Mouse (Mus musculus): Measurements from ENCODE around the gene Cyp2d22. TPM values are rescaled to one million over a fixed set of nuclear protein-coding genes. Genes with fewer than 3 reads are reported as not detected.

Gene Cyp2d22
- polyA plus RNA-seq, 1 experiment from 2014 or later: 5.9 TPM

DNA sequence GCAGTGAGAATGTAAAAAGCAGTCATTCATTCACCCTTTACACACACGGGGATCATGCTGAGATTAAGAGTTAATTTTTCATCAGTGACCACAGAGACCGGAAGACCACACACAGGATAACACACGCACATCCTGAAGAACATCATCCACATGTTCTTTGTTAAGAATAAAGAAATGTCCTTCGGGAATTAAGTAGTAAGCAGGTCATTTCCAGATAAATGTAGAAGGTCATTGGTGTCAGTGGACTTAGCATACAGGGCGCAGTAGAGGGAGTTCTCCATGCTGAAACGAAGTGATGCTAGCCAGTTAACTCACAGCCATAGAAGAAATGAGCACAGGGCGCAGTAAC, 628 bp upstream of the Cyp2d22 start:
- no peak for ATAC-seq (ENCODE audit: insufficient number of reproducible peaks, insufficient read depth, low FRiP score, low read depth)
- Histone ChIP-seq H3K4me1 (ENCODE audit: control insufficient read depth, insufficient read depth, low read length) (peaks cover 27% of the 10 kb centered on the region), H3K4me3 (ENCODE audit: low read depth, low read length) (peak overlapping the region; percentile 22; the same call in 1 of the 2 replicates), H3K9ac (replicated peaks; ENCODE audit: low read depth, low read length) (no peak overlapping the region), H3K4me2 (replicated peaks; ENCODE audit: low read depth, low read length) (peak overlapping the region; percentile 66), H3K9me3 (ENCODE audit: control insufficient read depth, low read depth, low read length) (no peaks in the 10 kb centered on the region), H3K27ac (ENCODE audit: low read length) (peak overlapping the region; percentile 27; the same call in 1 of the 2 replicates), H3K36me3 (ENCODE audit: control insufficient read depth, insufficient read depth, low read length) (no peaks in the 10 kb centered on the region), H3K27me3 (ENCODE audit: control insufficient read depth, insufficient read depth, low read length) (no peaks in the 10 kb centered on the region)
- WGBS: 24% methylated on average over 7 of the region's 7 CpGs

DNA sequence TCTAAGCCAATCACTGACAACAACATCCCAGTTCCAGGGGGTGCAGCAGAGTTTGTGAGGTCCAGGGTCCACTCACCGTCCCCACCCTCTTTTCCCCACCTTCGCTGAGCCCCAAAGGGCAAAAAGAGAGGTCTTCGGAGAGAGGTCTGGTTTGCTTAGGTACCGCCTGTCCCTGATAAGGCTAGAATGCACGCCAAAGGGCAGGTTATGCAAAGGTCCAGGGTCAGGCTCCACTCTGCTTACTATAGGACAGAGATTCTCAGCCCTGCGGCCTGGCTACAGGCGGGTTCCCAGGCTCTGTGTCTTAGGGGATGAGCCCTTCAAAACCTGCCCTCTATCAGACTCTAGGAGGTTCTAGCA, 569 bp downstream of the Cyp2d22 start:
- H3K9me3 ChIP-seq (ENCODE audit: control insufficient read depth, low read depth, low read length): no peaks in the 10 kb centered on the region
- 21% methylated on average over 7 of the region's 7 CpGs for WGBS
- H3K27ac ChIP-seq (ENCODE audit: low read length): peak overlapping the region; percentile 81; the same call in 1 of the 2 replicates
- no peaks in the 10 kb centered on the region for H3K27me3 ChIP-seq (ENCODE audit: control insufficient read depth, insufficient read depth, low read length)
- no peaks in the 10 kb centered on the region for H3K36me3 ChIP-seq (ENCODE audit: control insufficient read depth, insufficient read depth, low read length)
- H3K4me1 ChIP-seq (ENCODE audit: control insufficient read depth, insufficient read depth, low read length): peaks cover 27% of the 10 kb centered on the region
- H3K4me3 ChIP-seq (ENCODE audit: low read depth, low read length): peak overlapping the region; percentile 38
- peak overlapping the region; percentile 66 for H3K4me2 ChIP-seq (replicated peaks; ENCODE audit: low read depth, low read length)
- peak overlapping the region; percentile 52; the same call in 1 of the 2 replicates for H3K9ac ChIP-seq (replicated peaks; ENCODE audit: low read depth, low read length)
- ATAC-seq (ENCODE audit: insufficient number of reproducible peaks, insufficient read depth, low FRiP score, low read depth): no peak

DNA sequence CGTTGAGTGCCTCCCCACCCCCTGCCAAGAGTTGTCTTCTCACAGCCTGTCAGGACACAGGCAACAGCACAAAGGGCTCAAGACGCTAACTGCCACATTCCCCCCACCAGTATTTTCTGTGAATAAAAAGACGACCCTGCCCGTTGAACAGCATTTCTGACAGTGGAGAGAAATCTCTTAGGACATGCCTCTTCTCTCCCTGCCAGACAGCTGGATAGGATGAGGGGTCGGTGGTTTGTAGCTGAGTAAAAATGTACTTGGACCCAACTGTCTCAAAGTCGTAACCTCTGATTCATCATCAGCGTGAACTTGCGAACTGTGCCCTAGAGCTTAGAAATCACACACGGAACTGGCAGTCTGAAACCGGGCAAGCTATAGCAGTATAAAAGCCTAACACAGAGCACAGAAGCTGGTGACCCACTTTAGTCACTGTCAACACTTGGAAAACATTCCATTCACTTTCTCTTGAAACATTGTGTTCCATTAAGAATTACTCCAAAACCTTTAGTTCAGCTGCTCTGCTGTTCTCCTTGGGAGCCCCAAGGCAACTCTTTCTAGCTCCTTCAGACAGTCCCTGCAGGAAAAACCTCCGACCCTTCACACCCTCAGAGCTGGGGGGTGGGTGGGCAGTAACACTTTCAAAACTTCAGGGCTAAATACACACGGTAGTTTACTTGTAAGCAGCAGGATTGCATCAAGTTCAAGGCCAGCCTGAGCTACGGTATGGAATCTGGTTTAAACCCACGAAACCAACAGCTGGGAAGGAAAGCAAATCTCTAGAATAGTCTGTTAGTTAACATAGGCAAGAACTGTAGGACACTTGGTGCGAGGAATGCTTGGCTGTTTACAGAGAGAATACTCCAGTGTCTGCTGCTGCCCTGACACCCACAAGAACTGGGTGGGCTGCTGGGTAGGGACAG, 1.5 kb downstream of the Cyp2d22 start:
- 29% methylated on average over 15 of the region's 15 CpGs for WGBS
- H3K27me3 ChIP-seq (ENCODE audit: control insufficient read depth, insufficient read depth, low read length): no peaks in the 10 kb centered on the region
- H3K4me1 ChIP-seq (ENCODE audit: control insufficient read depth, insufficient read depth, low read length): peaks cover 27% of the 10 kb centered on the region
- H3K27ac ChIP-seq (ENCODE audit: low read length): 0 out of 2 replicates have a peak overlapping the region, but pooled peaks have one; percentile 81
- ATAC-seq (ENCODE audit: insufficient number of reproducible peaks, insufficient read depth, low FRiP score, low read depth): no peak
- no peaks in the 10 kb centered on the region for H3K36me3 ChIP-seq (ENCODE audit: control insufficient read depth, insufficient read depth, low read length)
- peak overlapping the region; percentile 66; the same call in 1 of the 2 replicates for H3K4me2 ChIP-seq (replicated peaks; ENCODE audit: low read depth, low read length)
- H3K9me3 ChIP-seq (ENCODE audit: control insufficient read depth, low read depth, low read length): no peaks in the 10 kb centered on the region
- no peak overlapping the region for H3K9ac ChIP-seq (replicated peaks; ENCODE audit: low read depth, low read length)
- H3K4me3 ChIP-seq (ENCODE audit: low read depth, low read length): no peak overlapping the region

DNA sequence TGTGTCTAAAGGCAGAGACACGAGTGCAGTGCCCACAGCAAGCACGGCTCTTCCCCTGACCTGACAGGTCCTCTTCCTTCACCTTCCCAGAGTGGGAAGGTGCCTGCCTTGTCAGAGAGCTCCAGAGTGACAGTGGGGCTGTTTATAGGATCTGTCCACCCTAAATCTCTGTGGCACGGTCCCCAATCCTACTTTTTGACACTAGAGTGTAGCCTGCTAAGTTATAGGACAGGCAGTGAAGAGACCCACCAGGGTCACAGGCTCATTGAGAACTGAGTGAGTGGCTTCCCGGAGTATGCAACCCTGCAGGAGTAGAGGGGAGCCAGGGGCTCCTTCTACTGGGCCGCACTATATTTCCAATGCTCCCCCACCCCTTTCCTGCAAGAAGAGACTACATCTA, 2.4 kb downstream of the Cyp2d22 start:
- no peaks in the 10 kb centered on the region for H3K36me3 ChIP-seq (ENCODE audit: control insufficient read depth, insufficient read depth, low read length)
- H3K9ac ChIP-seq (replicated peaks; ENCODE audit: low read depth, low read length): no peak overlapping the region
- no peak overlapping the region for H3K4me2 ChIP-seq (replicated peaks; ENCODE audit: low read depth, low read length)
- H3K27ac ChIP-seq (ENCODE audit: low read length): no peak overlapping the region
- no peaks in the 10 kb centered on the region for H3K9me3 ChIP-seq (ENCODE audit: control insufficient read depth, low read depth, low read length)
- WGBS: 70% methylated on average over 5 of the region's 5 CpGs
- no peaks in the 10 kb centered on the region for H3K27me3 ChIP-seq (ENCODE audit: control insufficient read depth, insufficient read depth, low read length)
- ATAC-seq (ENCODE audit: insufficient number of reproducible peaks, insufficient read depth, low FRiP score, low read depth): no peak
- H3K4me3 ChIP-seq (ENCODE audit: low read depth, low read length): no peak overlapping the region
- H3K4me1 ChIP-seq (ENCODE audit: control insufficient read depth, insufficient read depth, low read length): peaks cover 27% of the 10 kb centered on the region

DNA sequence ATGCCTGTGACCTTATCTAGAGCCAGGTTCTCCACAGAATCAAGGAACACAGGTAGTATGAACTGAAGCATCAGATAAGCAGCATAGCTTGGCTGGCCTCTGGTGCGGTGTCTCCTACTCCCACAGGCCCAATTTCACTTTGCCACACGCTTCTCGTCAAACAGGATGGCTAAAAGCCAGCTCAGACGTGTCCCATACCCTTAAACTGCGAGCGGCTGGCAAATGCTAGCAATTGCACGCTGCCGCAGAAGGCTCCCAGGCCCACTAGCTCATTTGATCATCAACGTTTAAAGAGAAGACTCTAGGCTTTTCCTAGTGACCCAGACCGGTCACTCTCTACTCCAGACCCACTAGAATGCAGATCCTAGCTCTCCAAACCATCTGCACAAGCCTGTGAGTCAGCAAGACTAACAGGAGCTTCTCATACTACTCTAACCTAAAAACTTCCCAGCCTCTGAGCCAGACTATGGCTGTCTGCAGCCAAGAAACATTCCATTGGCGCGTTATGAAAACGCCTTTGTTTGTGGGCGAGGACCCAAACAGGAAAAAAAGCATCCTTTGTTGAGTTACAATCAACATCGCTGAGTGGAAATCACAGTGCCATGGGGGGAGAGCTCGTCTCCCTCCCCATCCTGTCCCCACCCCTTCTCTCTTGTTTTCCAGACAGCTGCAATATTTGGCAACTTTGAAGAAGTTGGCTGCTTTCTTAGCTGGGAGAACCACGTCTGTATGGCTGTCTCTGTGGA, 3.5 kb downstream of the Cyp2d22 start:
- Histone ChIP-seq H3K4me2 (replicated peaks; ENCODE audit: low read depth, low read length) (no peak overlapping the region), H3K36me3 (ENCODE audit: control insufficient read depth, insufficient read depth, low read length) (no peaks in the 10 kb centered on the region), H3K9me3 (ENCODE audit: control insufficient read depth, low read depth, low read length) (no peaks in the 10 kb centered on the region), H3K27ac (ENCODE audit: low read length) (peak overlapping the region; percentile 3; the same call in 1 of the 2 replicates), H3K9ac (replicated peaks; ENCODE audit: low read depth, low read length) (no peak overlapping the region), H3K4me3 (ENCODE audit: low read depth, low read length) (no peak overlapping the region), H3K27me3 (ENCODE audit: control insufficient read depth, insufficient read depth, low read length) (no peaks in the 10 kb centered on the region), H3K4me1 (ENCODE audit: control insufficient read depth, insufficient read depth, low read length) (peaks cover 27% of the 10 kb centered on the region)
- ATAC-seq (ENCODE audit: insufficient number of reproducible peaks, insufficient read depth, low FRiP score, low read depth): no peak
- WGBS: 61% methylated on average over 17 of the region's 17 CpGs

DNA sequence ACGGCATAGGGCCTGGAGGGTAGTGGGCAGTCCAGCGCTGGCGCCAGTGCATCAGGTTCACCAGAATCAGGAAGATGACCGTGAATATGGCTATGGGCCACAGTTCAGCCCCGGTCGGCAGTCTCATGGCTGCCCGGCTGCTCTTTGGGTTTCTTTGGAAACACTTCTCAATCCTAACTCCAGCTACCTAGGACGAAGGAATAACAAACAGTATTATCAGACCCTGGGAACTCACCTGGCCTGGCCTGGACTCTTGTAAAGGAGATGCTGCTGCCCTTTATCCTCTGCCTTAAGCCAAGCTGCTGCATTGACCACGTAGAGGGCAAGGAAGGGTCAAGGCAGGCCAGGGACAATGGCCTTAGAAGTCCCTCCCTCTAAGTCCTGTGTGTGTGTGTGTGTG, 4.2 kb downstream of the Cyp2d22 start:
- Histone ChIP-seq H3K9ac (replicated peaks; ENCODE audit: low read depth, low read length) (no peak overlapping the region), H3K4me3 (ENCODE audit: low read depth, low read length) (no peak overlapping the region), H3K4me2 (replicated peaks; ENCODE audit: low read depth, low read length) (no peak overlapping the region), H3K4me1 (ENCODE audit: control insufficient read depth, insufficient read depth, low read length) (peaks cover 27% of the 10 kb centered on the region), H3K27me3 (ENCODE audit: control insufficient read depth, insufficient read depth, low read length) (no peaks in the 10 kb centered on the region), H3K27ac (ENCODE audit: low read length) (no peak overlapping the region), H3K9me3 (ENCODE audit: control insufficient read depth, low read depth, low read length) (no peaks in the 10 kb centered on the region), H3K36me3 (ENCODE audit: control insufficient read depth, insufficient read depth, low read length) (no peaks in the 10 kb centered on the region)
- ATAC-seq (ENCODE audit: insufficient number of reproducible peaks, insufficient read depth, low FRiP score, low read depth): no peak
- 87% methylated on average over 9 of the region's 9 CpGs for WGBS

DNA sequence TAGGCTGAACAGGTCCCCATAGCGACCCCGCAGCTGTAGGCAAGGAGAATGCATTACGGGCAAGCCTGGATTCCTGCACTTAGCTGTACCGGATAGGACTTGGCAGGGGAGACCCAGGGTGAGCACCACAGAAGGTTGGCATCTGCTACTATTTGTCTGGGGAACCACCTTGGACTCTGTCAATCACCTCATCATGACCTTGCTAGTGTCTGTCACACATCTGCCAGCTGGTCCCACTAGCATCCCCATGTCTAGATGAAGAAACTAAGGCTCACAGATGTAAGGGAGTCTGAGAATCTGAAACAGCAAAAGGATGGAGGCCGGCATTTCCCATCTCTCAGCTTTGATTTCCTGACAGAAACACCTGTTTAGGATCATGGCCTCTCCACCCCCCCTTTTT, 5.6 kb downstream of the Cyp2d22 start:
- Histone ChIP-seq H3K9ac (replicated peaks; ENCODE audit: low read depth, low read length) (no peak overlapping the region), H3K36me3 (ENCODE audit: control insufficient read depth, insufficient read depth, low read length) (no peaks in the 10 kb centered on the region), H3K9me3 (ENCODE audit: control insufficient read depth, low read depth, low read length) (no peaks in the 10 kb centered on the region), H3K4me3 (ENCODE audit: low read depth, low read length) (no peak overlapping the region), H3K27me3 (ENCODE audit: control insufficient read depth, insufficient read depth, low read length) (no peaks in the 10 kb centered on the region), H3K27ac (ENCODE audit: low read length) (no peak overlapping the region), H3K4me2 (replicated peaks; ENCODE audit: low read depth, low read length) (no peak overlapping the region), H3K4me1 (ENCODE audit: control insufficient read depth, insufficient read depth, low read length) (peaks cover 17% of the 10 kb centered on the region)
- 78% methylated on average over 5 of the region's 5 CpGs for WGBS
- ATAC-seq (ENCODE audit: insufficient number of reproducible peaks, insufficient read depth, low FRiP score, low read depth): no peak

DNA sequence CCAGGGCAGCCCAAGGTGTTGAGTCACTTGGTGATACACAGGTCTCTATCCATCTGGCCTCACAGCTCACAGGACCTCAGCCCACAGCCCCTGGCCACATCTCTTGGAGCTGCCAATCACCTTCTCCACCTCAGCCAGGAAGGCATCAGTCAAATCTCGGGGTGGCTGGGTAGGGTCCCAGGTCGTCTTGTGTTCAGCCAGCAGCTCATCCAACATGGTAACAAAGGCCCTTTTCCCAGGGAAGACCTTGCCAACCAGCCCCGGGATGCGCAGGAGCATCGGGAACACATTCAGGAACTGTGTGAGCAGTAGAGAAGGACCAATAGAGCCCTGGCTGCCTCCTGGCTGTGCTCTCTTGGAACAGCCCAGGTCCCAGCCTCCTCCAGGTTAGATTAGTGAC, 7.1 kb downstream of the Cyp2d22 start:
- Histone ChIP-seq H3K9ac (replicated peaks; ENCODE audit: low read depth, low read length) (no peak overlapping the region), H3K27me3 (ENCODE audit: control insufficient read depth, insufficient read depth, low read length) (no peaks in the 10 kb centered on the region), H3K27ac (ENCODE audit: low read length) (no peak overlapping the region), H3K36me3 (ENCODE audit: control insufficient read depth, insufficient read depth, low read length) (no peaks in the 10 kb centered on the region), H3K4me1 (ENCODE audit: control insufficient read depth, insufficient read depth, low read length) (peaks cover 14% of the 10 kb centered on the region), H3K4me2 (replicated peaks; ENCODE audit: low read depth, low read length) (no peak overlapping the region), H3K4me3 (ENCODE audit: low read depth, low read length) (no peak overlapping the region), H3K9me3 (ENCODE audit: control insufficient read depth, low read depth, low read length) (no peaks in the 10 kb centered on the region)
- 84% methylated on average over 5 of the region's 5 CpGs for WGBS
- ATAC-seq (ENCODE audit: insufficient number of reproducible peaks, insufficient read depth, low FRiP score, low read depth): no peak

Data from stomach, embryonic 14.5 days (tissue).